Mouse (Mus musculus): ENCODE measurements around the gene Usp5. TPM values are rescaled to one million over a fixed set of nuclear protein-coding genes. Genes with fewer than 3 reads are reported as not detected.

Gene Usp5
- polyA plus RNA-seq, 1 experiment from 2014 or later: 121 TPM

DNA sequence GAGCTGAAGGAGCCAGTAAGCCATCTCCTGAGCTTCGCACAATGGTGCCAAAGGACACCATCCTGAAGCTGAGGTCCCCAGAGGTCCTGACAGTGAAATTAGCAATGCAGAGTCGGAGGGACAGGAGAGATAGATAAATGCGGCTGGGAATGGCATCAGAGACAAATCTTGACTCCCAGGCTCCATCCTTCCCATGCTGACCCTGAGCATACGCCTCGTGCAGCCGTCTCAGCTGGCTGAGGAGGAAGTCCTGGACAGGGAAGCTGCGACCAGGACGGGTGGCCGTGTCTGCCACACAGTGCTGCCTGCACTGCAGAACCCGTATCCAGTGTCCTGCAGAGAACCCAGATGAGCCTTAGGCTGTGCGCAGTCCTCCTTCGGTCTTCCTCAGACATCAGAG, 25.4 kb upstream of the Usp5 start:
- no peaks in the 10 kb centered on the region; the same call in none of the 2 replicates for H3K36me3 ChIP-seq (ENCODE audit: control insufficient read depth, insufficient read depth, low read length)
- no peak overlapping the region for H3K4me3 ChIP-seq (ENCODE audit: low read depth, low read length)
- H3K4me1 ChIP-seq (ENCODE audit: control insufficient read depth, insufficient read depth, low read length): peaks cover 4% of the 10 kb centered on the region; the same call in 1 of the 2 replicates
- no peak overlapping the region for H3K27ac ChIP-seq (ENCODE audit: low read length)
- ATAC-seq (ENCODE audit: insufficient number of reproducible peaks, insufficient read depth, low FRiP score, low read depth): no peak
- no peak overlapping the region for H3K4me2 ChIP-seq (replicated peaks; ENCODE audit: low read depth, low read length)
- 62% methylated on average over 12 of the region's 12 CpGs for WGBS
- no peak overlapping the region for H3K9ac ChIP-seq (replicated peaks; ENCODE audit: low read depth, low read length)
- no peaks in the 10 kb centered on the region for H3K27me3 ChIP-seq (ENCODE audit: control insufficient read depth, insufficient read depth, low read length)
- H3K9me3 ChIP-seq (ENCODE audit: control insufficient read depth, low read depth, low read length): no peaks in the 10 kb centered on the region

- H3K27me3 ChIP-seq (ENCODE audit: control insufficient read depth, insufficient read depth, low read length): no peaks in the 10 kb centered on the region
- no peak overlapping the region for H3K9ac ChIP-seq (replicated peaks; ENCODE audit: low read depth, low read length)
- no peaks in the 10 kb centered on the region for H3K9me3 ChIP-seq (ENCODE audit: control insufficient read depth, low read depth, low read length)
- H3K4me2 ChIP-seq (replicated peaks; ENCODE audit: low read depth, low read length): no peak overlapping the region
- H3K4me3 ChIP-seq (ENCODE audit: low read depth, low read length): no peak overlapping the region
- H3K4me1 ChIP-seq (ENCODE audit: control insufficient read depth, insufficient read depth, low read length): 0 out of 2 replicates have a peak, but pooled peaks cover 4% of the 10 kb centered on the region
- H3K36me3 ChIP-seq (ENCODE audit: control insufficient read depth, insufficient read depth, low read length): peaks cover 5% of the 10 kb centered on the region
- 48% methylated on average over 8 of the region's 8 CpGs for WGBS
- no peak overlapping the region for H3K27ac ChIP-seq (ENCODE audit: low read length)
- no peak for ATAC-seq (ENCODE audit: insufficient number of reproducible peaks, insufficient read depth, low FRiP score, low read depth)
Observed at GRCm38 (mm10) chr6:124850535-124850934, 21.3 kb upstream of the Usp5 start.

- no peaks in the 10 kb centered on the region for H3K4me1 ChIP-seq (ENCODE audit: control insufficient read depth, insufficient read depth, low read length)
- no peak overlapping the region for H3K4me3 ChIP-seq (ENCODE audit: low read depth, low read length)
- peak; percentile 60; the same call in 1 of the 2 replicates for ATAC-seq (ENCODE audit: insufficient number of reproducible peaks, insufficient read depth, low FRiP score, low read depth)
- no peak overlapping the region for H3K9ac ChIP-seq (replicated peaks; ENCODE audit: low read depth, low read length)
- H3K27ac ChIP-seq (ENCODE audit: low read length): no peak overlapping the region
- H3K4me2 ChIP-seq (replicated peaks; ENCODE audit: low read depth, low read length): no peak overlapping the region
- H3K27me3 ChIP-seq (ENCODE audit: control insufficient read depth, insufficient read depth, low read length): no peaks in the 10 kb centered on the region
- H3K9me3 ChIP-seq (ENCODE audit: control insufficient read depth, low read depth, low read length): no peaks in the 10 kb centered on the region
- H3K36me3 ChIP-seq (ENCODE audit: control insufficient read depth, insufficient read depth, low read length): peaks cover 5% of the 10 kb centered on the region; the same call in 1 of the 2 replicates
- WGBS: 10% methylated on average over 9 of the region's 9 CpGs
Observed at GRCm38 (mm10) chr6:124847305-124847704, 18.0 kb upstream of the Usp5 start.

DNA sequence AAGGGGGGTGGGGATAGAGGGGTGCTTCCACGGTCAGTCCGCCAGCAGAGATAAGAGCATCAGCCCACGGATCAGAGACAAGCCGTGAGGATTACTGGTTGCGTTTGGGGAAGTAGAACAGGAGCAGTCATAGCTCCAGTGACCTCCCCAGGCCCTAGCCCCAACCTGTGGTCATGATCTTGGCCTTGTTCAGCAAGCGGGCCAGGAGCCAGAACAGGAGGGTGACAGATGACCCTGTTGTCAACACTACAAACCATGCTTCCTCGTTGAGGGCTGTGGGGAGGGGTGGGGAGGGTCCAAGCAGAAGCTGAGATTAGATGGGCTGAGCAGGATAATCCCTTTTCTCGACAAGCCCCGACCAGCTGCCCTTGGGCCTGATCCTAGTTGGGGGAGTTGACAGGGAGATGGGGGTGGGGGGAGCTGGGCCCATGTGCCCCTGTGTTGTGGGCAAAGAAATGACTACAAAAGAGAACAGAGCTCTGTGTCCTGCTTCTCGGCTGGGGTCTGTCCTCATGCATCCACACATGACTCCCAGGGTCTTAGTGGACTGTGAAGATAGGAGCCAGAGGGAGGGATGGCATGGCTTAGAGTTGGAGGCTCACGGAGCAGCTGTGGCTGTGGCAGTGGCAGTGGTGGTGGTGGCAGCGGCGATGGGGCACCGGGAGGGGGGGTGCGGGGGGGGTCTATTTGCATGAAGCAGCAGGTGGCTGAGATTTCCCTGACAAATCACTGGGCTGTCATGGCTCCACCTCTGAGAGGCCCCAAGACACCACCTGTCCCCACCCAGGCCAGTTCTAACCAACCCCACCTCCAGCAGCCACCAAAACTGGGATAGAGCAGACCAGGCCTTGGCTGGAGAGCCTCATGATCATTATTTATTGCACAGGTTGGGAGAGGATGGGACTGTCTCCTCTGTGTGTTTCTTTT, 11.2 kb upstream of the Usp5 start, which contains the start of gene Gnb3:
TSS of gene Gnb3 (minus strand) at position 35 of the 927 bp plus-strand sequence.
- Histone ChIP-seq H3K4me3 (ENCODE audit: low read depth, low read length) (no peak within 1 kb of the TSS), H3K27me3 (ENCODE audit: control insufficient read depth, insufficient read depth, low read length) (no peaks in the 10 kb centered on the region), H3K27ac (ENCODE audit: low read length) (no peak within 1 kb of the TSS), H3K4me2 (replicated peaks; ENCODE audit: low read depth, low read length) (no peak within 1 kb of the TSS), H3K9me3 (ENCODE audit: control insufficient read depth, low read depth, low read length) (no peaks in the 10 kb centered on the region), H3K9ac (replicated peaks; ENCODE audit: low read depth, low read length) (no peak within 1 kb of the TSS; the same call in 1 of the 2 replicates), H3K36me3 (ENCODE audit: control insufficient read depth, insufficient read depth, low read length) (no peaks in the 10 kb centered on the region; the same call in 1 of the 2 replicates), H3K4me1 (ENCODE audit: control insufficient read depth, insufficient read depth, low read length) (peaks cover 18% of the 10 kb centered on the region)
- 25% methylated on average over 15 of the region's 15 CpGs for WGBS
- no peak for ATAC-seq (ENCODE audit: insufficient number of reproducible peaks, insufficient read depth, low FRiP score, low read depth)

- no peaks in the 10 kb centered on the region for H3K9me3 ChIP-seq (ENCODE audit: control insufficient read depth, low read depth, low read length)
- no peak overlapping the region; the same call in 1 of the 2 replicates for H3K9ac ChIP-seq (replicated peaks; ENCODE audit: low read depth, low read length)
- H3K4me2 ChIP-seq (replicated peaks; ENCODE audit: low read depth, low read length): no peak overlapping the region
- H3K27me3 ChIP-seq (ENCODE audit: control insufficient read depth, insufficient read depth, low read length): no peaks in the 10 kb centered on the region
- WGBS: 10% methylated on average over 8 of the region's 8 CpGs
- H3K27ac ChIP-seq (ENCODE audit: low read length): no peak overlapping the region
- ATAC-seq (ENCODE audit: insufficient number of reproducible peaks, insufficient read depth, low FRiP score, low read depth): 0 out of 2 replicates have a peak, but pooled peaks have one; percentile 2
- H3K36me3 ChIP-seq (ENCODE audit: control insufficient read depth, insufficient read depth, low read length): no peaks in the 10 kb centered on the region; the same call in 1 of the 2 replicates
- no peak overlapping the region for H3K4me3 ChIP-seq (ENCODE audit: low read depth, low read length)
- peaks cover 18% of the 10 kb centered on the region for H3K4me1 ChIP-seq (ENCODE audit: control insufficient read depth, insufficient read depth, low read length)
Observed at GRCm38 (mm10) chr6:124839805-124840204, 10.5 kb upstream of the Usp5 start.

DNA sequence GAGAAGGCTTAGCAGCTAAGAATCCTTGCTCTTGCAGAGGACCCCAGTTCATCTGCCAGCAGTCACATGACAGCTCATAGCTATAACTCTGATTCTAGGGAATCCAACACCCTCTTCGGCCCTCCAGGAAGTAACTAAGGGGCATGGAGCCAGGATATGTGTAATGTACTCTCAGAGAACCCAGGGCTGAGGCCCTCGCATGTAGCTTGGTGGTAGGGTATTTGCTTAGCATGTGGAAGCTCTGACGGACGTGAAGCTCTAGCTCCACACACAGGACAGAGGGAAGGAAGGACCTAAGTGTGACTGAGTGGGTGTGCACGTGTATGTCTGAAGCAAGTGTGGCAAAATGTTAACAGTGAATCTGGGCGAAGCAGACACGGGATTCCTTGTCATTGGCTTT, 7.1 kb upstream of the Usp5 start:
- Histone ChIP-seq H3K9me3 (ENCODE audit: control insufficient read depth, low read depth, low read length) (no peaks in the 10 kb centered on the region), H3K4me2 (replicated peaks; ENCODE audit: low read depth, low read length) (no peak overlapping the region), H3K27ac (ENCODE audit: low read length) (no peak overlapping the region), H3K27me3 (ENCODE audit: control insufficient read depth, insufficient read depth, low read length) (no peaks in the 10 kb centered on the region), H3K4me1 (ENCODE audit: control insufficient read depth, insufficient read depth, low read length) (peaks cover 18% of the 10 kb centered on the region), H3K4me3 (ENCODE audit: low read depth, low read length) (no peak overlapping the region), H3K36me3 (ENCODE audit: control insufficient read depth, insufficient read depth, low read length) (peaks cover 20% of the 10 kb centered on the region), H3K9ac (replicated peaks; ENCODE audit: low read depth, low read length) (no peak overlapping the region)
- 75% methylated on average over 7 of the region's 7 CpGs for WGBS
- no peak for ATAC-seq (ENCODE audit: insufficient number of reproducible peaks, insufficient read depth, low FRiP score, low read depth)

GRCm38 (mm10) chr6:124835531-124835930, 6.2 kb upstream of the Usp5 start:
- no peak overlapping the region for H3K27ac ChIP-seq (ENCODE audit: low read length)
- H3K4me2 ChIP-seq (replicated peaks; ENCODE audit: low read depth, low read length): no peak overlapping the region
- peaks cover 20% of the 10 kb centered on the region for H3K36me3 ChIP-seq (ENCODE audit: control insufficient read depth, insufficient read depth, low read length)
- H3K9me3 ChIP-seq (ENCODE audit: control insufficient read depth, low read depth, low read length): no peaks in the 10 kb centered on the region
- ATAC-seq (ENCODE audit: insufficient number of reproducible peaks, insufficient read depth, low FRiP score, low read depth): no peak
- no peak overlapping the region for H3K4me3 ChIP-seq (ENCODE audit: low read depth, low read length)
- WGBS: 61% methylated on average over 10 of the region's 10 CpGs
- H3K4me1 ChIP-seq (ENCODE audit: control insufficient read depth, insufficient read depth, low read length): peaks cover 18% of the 10 kb centered on the region
- no peak overlapping the region for H3K9ac ChIP-seq (replicated peaks; ENCODE audit: low read depth, low read length)
- no peaks in the 10 kb centered on the region for H3K27me3 ChIP-seq (ENCODE audit: control insufficient read depth, insufficient read depth, low read length)

- peaks cover 20% of the 10 kb centered on the region for H3K36me3 ChIP-seq (ENCODE audit: control insufficient read depth, insufficient read depth, low read length)
- no peak overlapping the region for H3K27ac ChIP-seq (ENCODE audit: low read length)
- H3K4me1 ChIP-seq (ENCODE audit: control insufficient read depth, insufficient read depth, low read length): peaks cover 8% of the 10 kb centered on the region
- WGBS: 73% methylated on average over 6 of the region's 6 CpGs
- no peaks in the 10 kb centered on the region for H3K27me3 ChIP-seq (ENCODE audit: control insufficient read depth, insufficient read depth, low read length)
- ATAC-seq (ENCODE audit: insufficient number of reproducible peaks, insufficient read depth, low FRiP score, low read depth): no peak
- no peak overlapping the region for H3K9ac ChIP-seq (replicated peaks; ENCODE audit: low read depth, low read length)
- H3K4me2 ChIP-seq (replicated peaks; ENCODE audit: low read depth, low read length): no peak overlapping the region
- H3K4me3 ChIP-seq (ENCODE audit: low read depth, low read length): no peak overlapping the region
- H3K9me3 ChIP-seq (ENCODE audit: control insufficient read depth, low read depth, low read length): no peaks in the 10 kb centered on the region
Observed at GRCm38 (mm10) chr6:124834512-124835081, 5.3 kb upstream of the Usp5 start.

Data from stomach, embryonic 14.5 days (tissue).